Comparison of ENCODE assay signal across 13 mouse cellular contexts in the genomic region with DNA sequence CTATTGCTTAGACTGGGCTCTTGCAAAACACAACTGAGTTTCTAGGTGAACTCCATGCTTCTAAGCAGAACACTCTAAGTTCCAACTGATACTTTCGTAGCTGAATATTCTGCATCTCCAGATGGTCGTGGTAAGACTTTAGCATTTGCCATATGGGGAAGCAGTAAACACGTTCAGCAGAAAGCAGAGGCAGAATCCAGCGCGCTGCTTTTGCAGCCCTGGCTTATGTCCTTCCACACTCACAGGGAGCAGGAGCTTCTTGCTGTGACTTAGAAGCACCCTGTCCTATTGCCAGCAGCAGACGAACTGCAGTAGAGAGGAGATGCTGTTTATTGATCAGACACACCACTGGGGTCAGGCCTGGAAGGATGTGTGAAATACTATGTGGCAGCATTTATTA.
A peak's percentile ranks its signal among the peaks of the same experiment; 100 is the strongest.
DNase-seq lines count a peak whose midpoint lies in the region; ATAC-seq and TF ChIP-seq lines count a peak whose summit lies in the region.
"Had no signal": no experiment of that assay in that cellular context is flagged by ENCODE, and none has a peak within 500 bp of the region (broad histone marks: within the 10 kb centered on the region; RNA-seq: fewer than 3 reads in every experiment).

No protein-coding gene starts in this region.

- intact Hi-C loops in left cerebral cortex, postnatal 36 days (cut with DNase I): loop anchor here (1.0 kb wide), 1 partner anchor 120 kb away; a partner anchor contains a TSS

- no peak overlapping the region for H3K4me3 ChIP-seq in hindbrain, embryonic 16.5 days (ENCODE audit: low read length)
- no peak overlapping the region for H3K4me3 ChIP-seq in hindbrain, embryonic 14.5 days (replicated peaks; ENCODE audit: low read length)
- H3K4me3 ChIP-seq in cortical plate, adult 2 months (ENCODE audit: insufficient read depth, low read length): no peak overlapping the region
- H3K4me3 ChIP-seq: heart, embryonic 15.5 days; stomach, embryonic 15.5 days had no signal

- H3K27ac ChIP-seq in hindbrain, embryonic 16.5 days (ENCODE audit: low read depth, low read length): no peak overlapping the region
- no peak overlapping the region for H3K27ac ChIP-seq in hindbrain, embryonic 14.5 days
- H3K27ac ChIP-seq in cortical plate, adult 2 months (ENCODE audit: insufficient read depth, low read length): peak overlapping the region; percentile 18; the same call in 1 of the 2 replicates
- H3K27ac ChIP-seq: heart, embryonic 15.5 days; liver, embryonic 14.5 days; macrophage; stomach, embryonic 15.5 days had no signal

- H3K4me2 ChIP-seq in hindbrain, embryonic 16.5 days (ENCODE audit: low read length): no peak overlapping the region
- H3K4me2 ChIP-seq in hindbrain, embryonic 14.5 days (replicated peaks): no peak overlapping the region
- H3K4me2 ChIP-seq: heart, embryonic 15.5 days; stomach, embryonic 15.5 days had no signal

- 80% methylated on average over 6 of the region's 6 CpGs for WGBS in hindbrain, embryonic 16.5 days
- WGBS in hindbrain, embryonic 14.5 days: 77% methylated on average over 6 of the region's 6 CpGs

- no peaks in the 10 kb centered on the region for H3K4me1 ChIP-seq in hindbrain, embryonic 16.5 days (ENCODE audit: control insufficient read depth, insufficient read depth, low read depth, low read length)
- 0 out of 2 replicates have a peak, but pooled peaks cover 6% of the 10 kb centered on the region for H3K4me1 ChIP-seq in hindbrain, embryonic 14.5 days (replicated peaks; ENCODE audit: control insufficient read depth, insufficient read depth, low read length)
- H3K4me1 ChIP-seq in cortical plate, adult 2 months (ENCODE audit: control insufficient read depth, insufficient read depth, low read length): peaks cover 10% of the 10 kb centered on the region
- H3K4me1 ChIP-seq: heart, embryonic 15.5 days; stomach, embryonic 15.5 days had no signal

- H3K27me3 ChIP-seq in hindbrain, embryonic 16.5 days (replicated peaks; ENCODE audit: control insufficient read depth, insufficient read depth, low read length): no peaks in the 10 kb centered on the region
- no peaks in the 10 kb centered on the region for H3K27me3 ChIP-seq in hindbrain, embryonic 14.5 days (ENCODE audit: control insufficient read depth, insufficient read depth, low read length)
- H3K27me3 ChIP-seq: heart, embryonic 15.5 days; stomach, embryonic 15.5 days had no signal

- 0 out of 2 replicates have a peak, but pooled peaks have one; percentile 11 for ATAC-seq in hindbrain, embryonic 16.5 days
- ATAC-seq in hindbrain, embryonic 14.5 days (ENCODE audit: low FRiP score): no peak
- ATAC-seq in CD4-positive, CD25-positive, alpha-beta regulatory T cell, adult 4 months: no peak
- ATAC-seq: intestine, embryonic 16.5 days had no signal

- H3K9me3 ChIP-seq in hindbrain, embryonic 16.5 days (ENCODE audit: control insufficient read depth, low read length): no peaks in the 10 kb centered on the region
- no peaks in the 10 kb centered on the region for H3K9me3 ChIP-seq in hindbrain, embryonic 14.5 days (ENCODE audit: control insufficient read depth, low read length)
- H3K9me3 ChIP-seq: heart, embryonic 15.5 days; stomach, embryonic 15.5 days had no signal

- TF ChIP-seq POLR2A in cortical plate, adult 2 months (IDR thresholded peaks at IDR 0.05; ENCODE audit: extremely low read depth, insufficient read depth, low read length): no peak

- DNase-seq in hindbrain, embryonic 14.5 days (ENCODE audit: low spot score): no peak
- DNase-seq in layer of hippocampus, adult 18-20 months (ENCODE audit: low spot score in 2 of 2): peak; percentile 68 to 72
- peak; percentile 73 to 74 for DNase-seq in left cerebral cortex, postnatal 36 days (ENCODE audit: low spot score in 2 of 2)
- DNase-seq in thymus, postnatal 36 days: no peak
- DNase-seq in adrenal gland, postnatal 25 days: no peak

- H3K9ac ChIP-seq in hindbrain, embryonic 16.5 days (ENCODE audit: low read depth, low read length): no peak overlapping the region
- no peak overlapping the region for H3K9ac ChIP-seq in hindbrain, embryonic 14.5 days
- H3K9ac ChIP-seq: heart, embryonic 15.5 days; liver, embryonic 14.5 days; stomach, embryonic 15.5 days had no signal

- H3K36me3 ChIP-seq in hindbrain, embryonic 16.5 days (ENCODE audit: control insufficient read depth, insufficient read depth, low read length): no peaks in the 10 kb centered on the region
- H3K36me3 ChIP-seq in hindbrain, embryonic 14.5 days (replicated peaks; ENCODE audit: control insufficient read depth, insufficient read depth): no peaks in the 10 kb centered on the region
- H3K36me3 ChIP-seq: heart, embryonic 15.5 days; stomach, embryonic 15.5 days had no signal

- TF ChIP-seq CTCF in cortical plate, adult 2 months (IDR thresholded peaks at IDR 0.05; ENCODE audit: extremely low read depth, insufficient read depth, low read length): no peak

Comparison
In these comparisons a context has a peak if more than half of its experiments do, and no peak if none do; other contexts are left out.
1. DNase-seq: peak in layer of hippocampus, adult 18-20 months (2 of 2) and left cerebral cortex, postnatal 36 days (2 of 2); none in hindbrain, embryonic 14.5 days (single experiment), thymus, postnatal 36 days (0 of 2) and adrenal gland, postnatal 25 days (single experiment).